In genomic region chr2:64394199-64394598, GRCm38 (mm10) we compare ENCODE assay signal across 19 mouse cellular contexts.
DNase-seq lines count a peak whose midpoint lies in the region; ATAC-seq and TF ChIP-seq lines count a peak whose summit lies in the region.
"Had no signal": no experiment of that assay in that cellular context is flagged by ENCODE, and none has a peak within 500 bp of the region (broad histone marks: within the 10 kb centered on the region; RNA-seq: fewer than 3 reads in every experiment).

No protein-coding gene starts in this region.

- ATAC-seq in forebrain, embryonic 12.5 days (ENCODE audit: low FRiP score), result peak; percentile 9; the same call in 1 of the 2 replicates
- peak; percentile 1; the same call in 1 of the 2 replicates for ATAC-seq in midbrain, embryonic 12.5 days (ENCODE audit: low FRiP score, low read depth)

- H3K27ac ChIP-seq in ES-Bruce4 (ENCODE audit: insufficient read depth, low read length), result peak overlapping the region; percentile 44; the same call in 1 of the 2 replicates
- peak overlapping the region; percentile 54 for H3K27ac ChIP-seq in forebrain, embryonic 12.5 days
- peak overlapping the region; percentile 76 for H3K27ac ChIP-seq in midbrain, embryonic 12.5 days (replicated peaks)
- H3K27ac ChIP-seq: embryonic facial prominence, embryonic 15.5 days; left cerebral cortex, adult 2 months; limb, embryonic 13.5 days; liver, embryonic 15.5 days; stomach, postnatal 0 days had no signal

- H3K9me3 ChIP-seq in ES-Bruce4 (replicated peaks; ENCODE audit: control insufficient read depth, insufficient read depth, low read length, poor library complexity, severe bottlenecking), result 0 out of 2 replicates have a peak, but pooled peaks cover 7% of the 10 kb centered on the region
- no peaks in the 10 kb centered on the region for H3K9me3 ChIP-seq in forebrain, embryonic 12.5 days
- H3K9me3 ChIP-seq in midbrain, embryonic 12.5 days, result no peaks in the 10 kb centered on the region
- H3K9me3 ChIP-seq: embryonic facial prominence, embryonic 15.5 days; limb, embryonic 13.5 days; liver, embryonic 15.5 days had no signal

- H3K4me1 ChIP-seq in ES-Bruce4 (ENCODE audit: control insufficient read depth, insufficient read depth, low read length), result peaks cover 2% of the 10 kb centered on the region
- peaks cover 19% of the 10 kb centered on the region for H3K4me1 ChIP-seq in forebrain, embryonic 12.5 days
- H3K4me1 ChIP-seq in midbrain, embryonic 12.5 days, result peaks cover 26% of the 10 kb centered on the region
- H3K4me1 ChIP-seq: limb, embryonic 13.5 days; liver, embryonic 15.5 days had no signal

- peak; percentile 10 for DNase-seq in embryo, embryonic 9.5 days (ENCODE audit: extremely low spot score)
- no peak for DNase-seq in embryo, embryonic 10.5 days (ENCODE audit: low spot score)
- DNase-seq in urinary bladder, postnatal 36 days (ENCODE audit: low spot score in 2 of 2), result no peak
- DNase-seq in left cerebral cortex, adult 18-20 months (ENCODE audit: low spot score in 2 of 2), result no peak
- no peak for DNase-seq in layer of hippocampus, postnatal 14 days (ENCODE audit: low spot score in 2 of 2)
- DNase-seq: adrenal gland, postnatal 14 days; kidney, adult 9 months; lung, postnatal 14 days; right cerebral cortex, postnatal 14 days; thymus, postnatal 36 days had no signal

- WGBS in forebrain, embryonic 12.5 days, result 26% methylated on average over 8 of the region's 8 CpGs
- WGBS in midbrain, embryonic 12.5 days, result 47% methylated on average over 8 of the region's 8 CpGs

- H3K36me3 ChIP-seq in ES-Bruce4 (ENCODE audit: control insufficient read depth, insufficient read depth, low read length, poor library complexity, severe bottlenecking), result no peaks in the 10 kb centered on the region
- H3K36me3 ChIP-seq in forebrain, embryonic 12.5 days (replicated peaks), result no peaks in the 10 kb centered on the region
- no peaks in the 10 kb centered on the region for H3K36me3 ChIP-seq in midbrain, embryonic 12.5 days
- H3K36me3 ChIP-seq: embryonic facial prominence, embryonic 15.5 days; limb, embryonic 13.5 days; liver, embryonic 15.5 days had no signal

- H3K4me3 ChIP-seq in ES-Bruce4 (ENCODE audit: low read depth, low read length), result no peak overlapping the region
- H3K4me3 ChIP-seq in forebrain, embryonic 12.5 days (replicated peaks), result no peak overlapping the region
- no peak overlapping the region for H3K4me3 ChIP-seq in midbrain, embryonic 12.5 days
- H3K4me3 ChIP-seq: embryonic facial prominence, embryonic 15.5 days; left cerebral cortex, adult 2 months; limb, embryonic 13.5 days; liver, embryonic 15.5 days had no signal

- no peak for TF ChIP-seq CTCF in ES-Bruce4 (IDR thresholded peaks at IDR 0.05; ENCODE audit: low read depth, low read length)

- TF ChIP-seq POLR2A in ES-Bruce4 (IDR thresholded peaks at IDR 0.05; ENCODE audit: insufficient read depth, low read length), result no peak

- H3K4me2 ChIP-seq in forebrain, embryonic 12.5 days, result peak overlapping the region; percentile 29; the same call in 1 of the 2 replicates
- no peak overlapping the region for H3K4me2 ChIP-seq in midbrain, embryonic 12.5 days (replicated peaks)
- H3K4me2 ChIP-seq: embryonic facial prominence, embryonic 15.5 days; limb, embryonic 13.5 days; liver, embryonic 15.5 days had no signal

- TF ChIP-seq EP300 in ES-Bruce4 (IDR thresholded peaks at IDR 0.05; ENCODE audit: insufficient read depth, low read depth, low read length), result no peak

- no peaks in the 10 kb centered on the region for H3K27me3 ChIP-seq in ES-Bruce4 (ENCODE audit: control insufficient read depth, insufficient read depth, low read length, poor library complexity, severe bottlenecking)
- peaks cover 15% of the 10 kb centered on the region for H3K27me3 ChIP-seq in forebrain, embryonic 12.5 days
- H3K27me3 ChIP-seq in midbrain, embryonic 12.5 days, result no peaks in the 10 kb centered on the region
- H3K27me3 ChIP-seq: CH12.LX; embryonic facial prominence, embryonic 15.5 days; limb, embryonic 13.5 days; liver, embryonic 15.5 days had no signal

- no peak overlapping the region for H3K9ac ChIP-seq in ES-Bruce4 (ENCODE audit: low read depth, poor library complexity, severe bottlenecking)
- H3K9ac ChIP-seq in forebrain, embryonic 12.5 days, result no peak overlapping the region
- H3K9ac ChIP-seq in midbrain, embryonic 12.5 days (replicated peaks), result no peak overlapping the region
- H3K9ac ChIP-seq: embryonic facial prominence, embryonic 15.5 days; limb, embryonic 13.5 days; liver, embryonic 15.5 days had no signal
